Mouse (Mus musculus) embryonic stem cell, embryonic (primary cell): ENCODE data around the gene Blvrb.

Experiments
- CTCF ChIA-PET, 4 experiments: fragments of 300-600 bp in 2 of 4; fragments of 350-600 bp in 2 of 4; sonication (Branson Sonifier 250); formaldehyde crosslinking; loops; one replicate each; lab custom pipeline; 2022; ENCODE audit warnings: inconsistent platforms in 2 of 4; lab: Charles Lee
- POLR2A ChIA-PET, 4 experiments: fragments of 300-600 bp in 2 of 4; fragments of 350-600 bp in 2 of 4; sonication (Branson Sonifier 250); formaldehyde crosslinking; loops; one replicate each; lab custom pipeline; 2022; ENCODE audit warnings: antibody characterized with exemption in 4 of 4, inconsistent platforms in 1 of 4; lab: Charles Lee

Gene Blvrb

DNA sequence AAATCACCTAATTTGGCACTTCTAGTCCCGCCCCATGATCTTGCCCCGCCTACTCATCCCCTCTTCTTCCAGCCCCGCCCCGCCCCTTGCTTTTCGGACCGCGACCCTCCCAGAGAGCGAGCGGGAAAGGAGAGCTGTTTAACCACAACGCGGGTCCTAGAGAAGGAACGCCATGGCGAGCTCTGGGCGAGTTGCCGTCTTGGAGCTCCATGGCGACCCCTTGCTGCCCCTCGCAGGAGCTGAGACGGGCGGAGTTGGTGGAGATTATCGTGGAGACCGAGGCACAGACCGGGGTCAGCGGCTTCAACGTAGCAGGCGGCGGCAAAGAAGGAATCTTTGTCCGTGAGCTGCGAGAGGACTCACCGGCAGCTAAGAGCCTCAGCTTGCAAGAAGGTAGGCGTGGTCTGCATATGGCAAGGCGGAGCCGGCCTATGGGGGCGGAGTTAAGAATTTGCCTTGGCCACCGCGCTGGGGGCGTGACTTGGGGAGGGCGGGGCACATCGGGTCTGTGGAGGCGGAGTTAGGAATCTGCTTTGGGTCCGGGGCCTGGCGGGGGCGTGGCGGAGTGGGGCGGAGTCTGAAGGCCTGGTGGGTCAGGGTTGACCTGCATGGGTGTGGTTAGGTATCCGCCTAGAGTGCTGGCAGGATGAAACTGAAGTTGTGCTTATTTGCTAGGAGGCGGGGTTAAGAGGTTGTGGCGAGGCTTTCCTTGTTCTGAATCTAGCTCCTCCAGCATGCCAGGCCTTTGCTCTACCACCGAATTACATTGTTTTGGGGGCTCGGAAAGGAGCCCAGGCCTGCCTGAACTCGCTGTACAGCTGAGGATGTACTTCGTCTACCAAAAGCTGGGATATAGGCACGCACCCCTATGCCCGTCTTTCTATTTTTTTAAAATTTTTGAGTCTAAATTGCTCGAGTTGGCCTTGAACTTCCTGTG, 60.2 kb downstream of the Blvrb start:
- CTCF ChIA-PET, result interaction anchor here (0.6 to 10.6 kb wide), 61 partner anchors 9 to 1345 kb away, joined by 3 to 131 read pairs (median 5); partner anchors contain the start of genes Sertad1 (in 3 of the 4), Ttc9b (in 2 of the 4), Hipk4 (in 1 of the 4) and Prx (in 1 of the 4)
- POLR2A ChIA-PET, result interaction anchor here (0.5 to 15.7 kb wide), 174 partner anchors 9 to 1706 kb away, joined by 3 to 551 read pairs (median 5); partner anchors contain the start of genes Sertad1 (in 4 of the 4), Prx (in 3 of the 4), Sertad3 (in 3 of the 4) and Map3k10 (in 2 of the 4)

DNA sequence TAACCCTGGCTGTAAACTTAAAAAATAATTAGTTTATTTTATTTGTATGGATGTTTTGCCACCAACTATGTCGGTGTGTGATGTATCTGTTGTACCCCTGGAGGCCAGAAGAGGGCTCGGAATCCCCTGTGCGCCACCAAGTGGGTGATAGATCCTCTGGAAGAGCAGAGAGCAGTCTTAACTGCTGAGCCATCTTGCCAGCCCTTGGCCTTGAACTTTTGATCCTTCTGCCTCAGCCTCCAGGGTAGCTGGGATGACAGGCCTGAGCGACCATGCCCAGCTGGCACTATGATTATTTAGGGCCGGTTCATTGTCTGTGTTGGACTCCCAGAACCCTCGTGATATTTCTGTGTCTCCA, 60.8 kb downstream of the Blvrb start:
- ChIA-PET CTCF (interaction anchor here (0.6 to 10.6 kb wide), 35 partner anchors 8 to 1219 kb away, joined by 3 to 131 read pairs (median 6); partner anchors contain the start of genes Ttc9b (in 2 of the 4), Hipk4 (in 1 of the 4), Sertad1 (in 1 of the 4) and Zfp60 (in 1 of the 4)), POLR2A (interaction anchor here (0.6 to 15.7 kb wide), 76 partner anchors 10 to 334 kb away, joined by 3 to 551 read pairs (median 8); partner anchors contain the start of genes Sertad1 (in 3 of the 4), Prx (in 2 of the 4), Sertad3 (in 2 of the 4) and Akt2 (in 1 of the 4))

DNA sequence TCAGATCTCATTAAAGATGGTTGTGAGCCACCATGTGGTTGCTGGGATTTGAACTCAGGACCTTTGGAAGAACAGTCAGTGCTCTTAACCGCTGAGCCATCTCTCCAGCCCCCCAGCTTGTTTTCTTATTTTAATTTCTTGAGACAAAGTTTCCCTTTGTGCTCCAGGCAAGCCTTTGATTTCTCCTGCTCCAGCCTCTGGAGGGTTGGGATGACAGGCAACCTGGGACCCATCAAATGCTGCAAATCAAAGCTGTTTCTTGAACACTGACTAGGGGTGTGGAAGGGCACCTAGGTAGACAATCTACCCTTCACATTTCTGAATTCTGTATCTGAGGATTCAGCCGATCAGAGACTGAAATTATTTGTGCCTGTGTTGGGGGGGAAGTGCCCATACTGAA, 63.0 kb downstream of the Blvrb start:
- ChIA-PET POLR2A (interaction anchor here in 2 of 4 experiments (0.8 to 15.7 kb wide), 15 partner anchors 8 to 164 kb away, joined by 3 to 405 read pairs (median 3); partner anchors contain the start of genes Sertad1 (in 2 of the 2) and Prx (in 1 of the 2)), CTCF (interaction anchor here (0.7 to 4.4 kb wide), 14 partner anchors 9 to 61 kb away, joined by 3 to 57 read pairs (median 4); partner anchors contain the start of gene Sertad1 (in 1 of the 4))

DNA sequence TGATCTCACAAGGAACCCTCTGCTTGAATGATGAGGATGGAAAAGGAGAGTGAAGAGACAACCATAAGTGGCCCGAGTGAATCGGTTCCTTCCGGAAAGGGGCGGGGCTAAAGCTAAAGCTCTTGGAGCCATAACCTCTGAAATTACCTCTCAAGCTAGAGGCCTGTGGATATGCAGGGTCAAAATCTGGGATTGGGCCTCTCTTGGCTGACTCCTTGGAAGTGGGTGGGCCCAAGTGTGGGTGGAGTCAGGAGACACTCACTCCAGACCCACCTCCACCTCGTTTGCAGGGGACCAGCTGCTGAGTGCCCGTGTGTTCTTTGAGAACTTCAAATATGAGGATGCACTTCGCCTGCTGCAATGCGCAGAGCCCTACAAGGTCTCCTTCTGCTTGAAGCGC, 67.2 kb downstream of the Blvrb start:
- POLR2A ChIA-PET, result interaction anchor here (0.5 to 2.0 kb wide), 17 partner anchors 9 to 206 kb away, joined by 3 to 10 read pairs (median 4); partner anchors contain the start of gene Sertad1 (in 3 of the 4)
- CTCF ChIA-PET, result interaction anchor here (0.6 to 2.1 kb wide), 10 partner anchors 11 to 282 kb away, joined by 3 to 14 read pairs (median 5); partner anchors contain the start of genes Coq8b (in 1 of the 4) and Zfp607b (in 1 of the 4)
